Mouse (Mus musculus) erythroblast, embryonic 14.5 days (primary cell): ENCODE data around the gene Ufsp1.

Source experiments
- GATA1 ChIP-seq: IDR thresholded peaks from 2 replicates; pipeline ENCODE4 v1.6.1; 2012; ENCODE audit warnings: low read length, inconsistent platforms, mixed read lengths
- TAL1 ChIP-seq: IDR thresholded peaks from 3 replicates; pipeline ENCODE4 v1.6.1; 2012; ENCODE audit warnings: low read length, inconsistent platforms, mixed read lengths

DNA sequence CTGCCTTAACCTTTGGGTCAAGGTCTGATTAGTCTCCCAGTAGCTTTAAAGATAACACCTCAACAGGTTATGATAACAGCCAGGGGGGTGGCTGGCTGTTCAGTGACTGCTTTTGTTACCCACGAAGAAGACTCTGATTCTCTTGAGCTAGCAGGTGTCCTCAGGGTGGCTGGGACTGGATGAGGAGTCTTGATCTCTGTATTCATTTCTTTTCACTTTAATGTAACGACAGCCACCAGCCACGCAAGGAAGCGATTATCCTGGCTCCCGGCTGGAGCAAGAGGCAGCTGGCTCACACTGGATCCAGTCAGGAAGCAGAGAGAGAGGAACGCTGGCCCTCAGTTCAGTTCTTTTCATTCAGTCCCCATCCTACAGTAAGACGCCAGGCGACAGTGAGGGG, 42.8 kb downstream of the Ufsp1 start:
- TF ChIP-seq TAL1 (no peak), GATA1 (no peak)
